Mouse (Mus musculus) G1E-ER4 (cell line): ENCODE results near the gene Asic2. TPM values are rescaled to one million over a fixed set of nuclear protein-coding genes. Genes with fewer than 3 reads are reported as not detected.

ENCODE experiments used
- GATA1 ChIP-seq: IDR thresholded peaks from one replicate; pipeline ENCODE4 v1.8.0; 2012; ENCODE audit warnings: low read length, inconsistent platforms
- polyA plus RNA-seq: library from polyadenylated mRNA; stranded (reverse); fragments of >175 nt; gene quantifications from 2 replicates; pipeline ENCODE4 v1.2.3, GENCODE M21; 2012

Asic2 gene
- polyA plus RNA-seq, 1 experiment = not detected

DNA sequence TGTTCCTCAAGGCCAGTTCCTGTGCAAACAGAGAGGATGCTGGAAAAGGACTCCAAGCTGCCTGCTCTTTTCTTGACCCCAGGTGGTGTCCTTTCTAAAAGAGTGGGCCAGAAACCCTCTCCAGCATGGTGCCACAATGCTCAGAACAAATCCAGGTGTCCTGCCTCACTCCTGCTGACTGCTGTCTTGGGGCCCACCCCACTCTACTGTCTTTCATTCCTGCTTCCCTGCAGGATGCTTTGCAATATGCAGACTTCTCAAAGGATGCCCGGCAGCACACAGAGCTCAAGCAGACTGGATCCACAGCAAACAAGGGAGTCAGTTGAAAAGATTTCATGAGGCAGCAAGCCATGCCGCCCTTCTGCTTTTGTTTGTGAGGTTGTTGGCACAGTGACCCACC lies 164.7 kb downstream of the Asic2 start:
- no peak for TF ChIP-seq GATA1

DNA sequence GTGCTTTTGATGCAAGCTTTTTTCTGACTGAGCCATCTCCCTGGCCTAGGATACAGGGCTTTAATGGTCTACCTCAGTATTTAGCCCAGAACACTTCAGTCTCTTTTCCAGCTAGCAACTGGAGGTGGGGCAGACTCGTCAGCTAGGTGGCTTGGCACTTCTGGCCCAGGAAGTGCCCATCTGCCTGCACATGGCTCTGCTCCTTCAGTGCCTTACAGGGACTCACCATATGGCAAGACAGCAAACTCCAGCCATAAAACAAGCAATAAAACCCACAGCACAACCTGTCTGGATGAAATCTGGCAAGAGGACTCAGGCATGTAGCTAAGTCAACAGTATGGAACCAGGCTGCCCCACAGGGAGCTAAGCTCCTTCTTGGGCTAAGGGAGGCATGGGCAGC lies 165.6 kb downstream of the Asic2 start:
- no peak for TF ChIP-seq GATA1

DNA sequence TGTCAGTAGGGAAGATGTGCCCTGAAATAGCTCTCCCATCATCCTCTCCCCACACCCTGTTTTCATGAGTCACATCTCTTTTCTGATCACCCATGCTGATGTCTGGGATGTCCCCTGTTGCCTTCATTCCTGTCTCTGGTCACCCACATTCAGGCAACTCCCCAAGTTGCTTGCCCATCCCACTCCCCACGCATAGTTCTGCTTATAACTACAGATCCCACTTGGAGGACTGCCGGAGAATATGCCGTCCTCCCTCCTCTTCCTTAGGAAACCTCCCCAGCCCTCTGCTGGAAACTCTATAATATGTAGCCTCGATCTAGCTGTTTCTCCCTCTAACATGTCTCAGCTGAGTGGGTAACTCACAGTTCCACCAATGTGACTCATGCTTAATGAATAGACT lies 167.4 kb downstream of the Asic2 start:
- no peak for TF ChIP-seq GATA1

DNA sequence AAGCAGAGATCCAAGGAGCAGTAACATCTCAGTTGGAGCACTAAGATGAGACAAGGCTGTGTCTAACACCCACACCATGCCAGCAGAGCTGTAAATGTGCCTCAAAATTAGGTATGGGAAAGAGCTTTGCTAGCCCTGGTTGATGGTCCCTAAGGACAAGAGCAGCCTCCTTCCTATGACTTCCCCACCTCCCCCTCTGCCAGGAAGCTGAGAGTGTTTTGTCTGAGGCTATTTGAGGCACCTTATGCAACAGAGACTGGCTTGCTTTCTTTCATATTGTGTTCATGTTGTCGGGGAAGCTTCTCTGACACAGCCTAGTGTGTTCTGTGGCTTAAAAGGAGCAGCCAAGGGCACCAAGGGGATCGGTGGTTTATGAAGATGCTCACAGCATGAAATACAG lies 174.7 kb downstream of the Asic2 start:
- no peak for TF ChIP-seq GATA1

DNA sequence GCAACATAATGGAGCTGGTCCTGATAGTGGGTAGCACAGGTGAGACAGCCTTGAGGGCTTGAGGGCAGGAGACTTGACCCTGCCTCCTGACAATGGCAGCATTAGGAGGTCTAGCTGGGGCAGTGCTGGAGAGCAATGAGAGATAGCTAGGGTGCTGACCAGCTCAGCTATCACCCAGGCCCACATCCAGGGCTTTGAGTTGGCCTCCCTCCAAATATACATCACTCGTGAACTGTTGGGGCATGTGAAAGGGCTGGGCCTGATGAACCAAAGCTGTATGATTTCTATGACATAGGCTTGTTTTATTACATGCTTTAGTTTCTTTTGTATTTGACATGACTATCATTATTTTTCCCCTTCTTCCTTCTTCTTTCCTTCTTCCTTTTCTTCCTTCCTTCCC lies 176.7 kb downstream of the Asic2 start:
- no peak for TF ChIP-seq GATA1

DNA sequence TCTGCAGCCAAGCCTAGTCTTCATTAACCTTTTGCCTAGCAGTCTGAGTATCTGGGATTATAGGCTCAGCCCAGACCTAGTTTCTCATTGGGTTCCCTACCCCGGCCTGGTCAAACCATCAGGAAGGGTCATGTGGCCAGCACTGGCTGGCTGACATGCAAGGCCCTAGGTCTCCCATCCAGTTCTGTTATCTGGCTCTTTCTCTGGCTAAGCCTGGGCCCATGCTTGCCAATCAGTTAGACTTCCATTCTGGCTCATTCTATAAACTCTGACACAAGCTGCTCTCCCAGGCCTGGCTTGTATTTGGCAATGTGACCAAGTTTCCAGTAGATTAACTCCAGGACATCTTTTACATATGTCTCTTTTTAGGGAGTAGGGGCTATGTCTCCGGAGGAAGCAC lies 187.7 kb downstream of the Asic2 start:
- TF ChIP-seq GATA1 = no peak

DNA sequence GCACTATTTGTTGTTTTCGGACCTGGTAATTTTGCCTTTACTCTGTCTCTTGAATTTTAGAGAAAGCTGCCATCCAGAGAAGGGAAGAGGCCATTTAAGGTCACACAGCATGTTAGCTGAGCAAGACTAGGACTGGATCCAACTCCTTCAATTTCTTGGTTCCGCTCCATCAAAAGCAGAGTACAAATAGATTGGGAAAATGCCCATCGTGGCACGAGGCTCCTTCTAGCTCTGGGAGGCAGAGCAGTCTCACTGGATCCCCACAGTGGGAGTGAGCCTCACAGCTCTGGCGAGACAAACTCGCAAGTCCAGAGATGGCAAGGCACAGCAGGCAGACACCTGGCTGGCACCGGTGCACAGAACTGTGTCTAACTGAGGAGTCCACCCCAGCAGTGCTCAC lies 188.4 kb downstream of the Asic2 start:
- TF ChIP-seq GATA1 = no peak

DNA sequence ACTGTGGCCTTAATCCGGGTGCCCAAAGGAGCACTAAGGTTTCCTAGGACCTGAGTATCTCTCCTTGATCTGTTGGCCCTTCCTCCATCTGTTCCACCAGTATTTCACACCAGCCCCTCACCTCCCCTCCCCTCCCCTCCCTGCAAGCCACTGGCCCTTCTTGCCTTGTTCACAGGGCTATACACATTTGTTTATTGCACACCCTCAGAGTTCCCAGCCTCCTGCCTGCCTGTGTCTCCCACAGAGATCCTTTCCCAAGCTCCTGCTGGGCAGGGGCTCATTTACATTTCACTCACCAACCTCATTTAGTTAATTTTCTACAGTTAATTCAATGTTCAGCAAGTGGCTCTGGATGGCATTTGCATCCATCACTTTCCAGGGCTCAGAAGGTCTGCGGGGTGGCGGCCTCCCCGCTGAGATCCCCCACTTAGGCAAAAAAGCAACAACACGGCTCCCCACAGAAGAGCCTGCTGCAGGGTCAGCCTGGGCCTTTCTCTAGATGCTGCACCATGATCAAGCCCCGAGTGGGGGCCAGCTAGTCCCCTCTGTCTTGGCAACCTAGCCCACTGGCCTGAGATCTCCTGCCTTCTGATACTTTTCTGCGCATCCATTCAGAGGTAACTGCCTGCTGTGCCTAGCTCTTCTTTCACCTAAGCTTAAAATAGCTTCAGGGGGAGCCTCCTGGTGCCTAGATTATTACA lies 196.9 kb downstream of the Asic2 start:
- no peak for TF ChIP-seq GATA1

DNA sequence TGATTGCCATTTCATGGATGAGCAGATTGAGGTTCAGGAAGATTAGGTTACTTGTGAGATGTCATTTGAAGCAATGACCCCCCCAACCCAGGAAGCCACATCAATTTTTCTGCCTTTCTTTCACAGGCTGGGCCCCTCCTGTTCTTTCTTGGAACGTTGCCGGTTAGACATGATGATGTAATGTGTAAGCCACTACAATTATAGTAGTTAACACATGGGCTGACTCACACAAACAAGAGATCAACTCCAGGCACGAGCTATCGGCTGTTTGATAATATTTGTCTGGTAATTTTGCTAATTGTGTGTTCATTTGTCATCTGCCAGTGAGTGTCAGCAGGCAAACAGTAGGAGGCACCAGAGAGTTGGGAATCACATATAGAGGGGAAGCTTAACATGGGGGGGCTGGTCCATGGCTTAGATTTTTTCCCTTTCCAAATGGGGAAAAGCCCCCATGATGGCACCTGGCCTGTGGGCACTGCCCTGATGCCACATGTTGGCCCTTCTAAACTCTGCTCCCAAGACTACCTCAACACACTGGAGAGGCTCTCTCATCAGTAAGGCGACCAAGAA lies 198.5 kb downstream of the Asic2 start:
- no peak for TF ChIP-seq GATA1

DNA sequence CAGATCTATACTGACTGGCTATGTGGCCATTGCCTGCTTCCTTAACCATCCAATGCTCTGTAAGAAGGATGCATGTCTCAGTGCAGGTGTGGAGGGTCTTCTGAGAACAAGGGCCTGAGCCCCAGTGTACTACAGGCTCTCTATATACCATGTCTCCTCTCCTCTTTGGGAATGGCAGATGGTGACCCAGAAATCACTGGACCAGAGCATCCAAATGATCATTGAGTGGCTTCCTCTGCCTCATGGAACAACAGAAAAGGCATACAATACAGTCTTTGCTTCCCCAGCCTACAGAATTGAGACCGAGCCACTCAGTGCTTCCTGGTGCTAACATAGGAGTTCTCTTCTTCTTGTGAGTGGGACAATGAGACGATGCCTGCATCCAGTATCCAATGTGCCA lies 200.0 kb downstream of the Asic2 start:
- TF ChIP-seq GATA1 = no peak

DNA sequence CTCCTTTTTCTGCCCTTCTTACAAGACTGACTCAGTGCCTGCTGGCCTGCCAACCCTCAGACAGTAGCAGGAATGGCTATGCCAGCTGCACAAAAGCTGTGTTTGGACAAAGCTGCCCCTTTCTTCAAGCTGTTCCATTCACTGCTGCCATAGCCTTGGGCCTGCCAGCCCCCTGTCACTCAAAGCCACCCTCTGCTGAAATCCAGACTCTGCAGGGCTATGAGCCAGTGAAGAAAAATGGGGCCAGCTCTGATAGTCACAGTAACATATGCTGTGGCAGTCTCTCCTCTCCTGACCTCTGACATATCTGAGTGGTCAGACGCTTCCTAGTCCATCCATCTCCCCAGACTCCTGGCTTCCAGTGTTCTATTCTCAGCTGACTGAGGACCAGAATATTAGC lies 200.5 kb downstream of the Asic2 start:
- TF ChIP-seq GATA1 = no peak

DNA sequence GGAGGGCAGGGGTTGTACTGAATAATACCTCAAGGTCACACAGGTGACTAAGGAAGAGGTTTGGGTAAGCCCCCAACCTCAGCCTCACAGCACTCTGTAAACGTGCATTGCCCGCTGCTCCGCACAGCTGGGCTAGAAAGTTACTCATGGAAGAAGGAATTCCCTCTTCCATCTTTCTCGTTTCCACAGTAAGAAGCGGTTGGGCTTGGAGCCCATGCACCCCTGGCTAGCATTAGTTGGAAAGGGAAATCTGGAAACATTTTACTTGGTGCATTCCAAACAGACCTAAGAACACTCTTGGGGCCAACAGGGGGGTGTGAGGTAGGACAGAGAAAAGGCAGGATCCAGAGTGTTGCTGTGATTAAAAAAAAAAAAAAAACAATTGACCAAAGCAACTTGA lies 203.0 kb downstream of the Asic2 start:
- TF ChIP-seq GATA1 = no peak

DNA sequence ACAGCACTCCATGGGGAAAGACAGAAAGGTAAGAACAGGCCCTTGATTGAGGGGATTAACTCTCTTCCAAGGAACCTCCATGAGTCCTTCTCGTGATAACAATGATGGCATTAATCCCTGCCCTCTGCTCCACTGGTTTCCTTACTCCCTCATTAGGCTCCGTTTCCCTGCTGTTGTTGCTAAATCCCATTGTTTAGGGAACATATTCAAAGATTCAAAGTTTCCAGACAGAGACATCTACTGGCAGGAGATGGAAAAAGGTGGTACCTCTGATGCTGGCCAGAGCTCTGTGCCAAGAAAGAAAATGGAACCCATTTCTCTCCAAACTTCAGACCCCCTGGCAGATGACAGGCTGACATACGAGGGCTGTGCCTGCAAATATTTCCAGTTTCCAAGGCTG lies 203.5 kb downstream of the Asic2 start:
- no peak for TF ChIP-seq GATA1

DNA sequence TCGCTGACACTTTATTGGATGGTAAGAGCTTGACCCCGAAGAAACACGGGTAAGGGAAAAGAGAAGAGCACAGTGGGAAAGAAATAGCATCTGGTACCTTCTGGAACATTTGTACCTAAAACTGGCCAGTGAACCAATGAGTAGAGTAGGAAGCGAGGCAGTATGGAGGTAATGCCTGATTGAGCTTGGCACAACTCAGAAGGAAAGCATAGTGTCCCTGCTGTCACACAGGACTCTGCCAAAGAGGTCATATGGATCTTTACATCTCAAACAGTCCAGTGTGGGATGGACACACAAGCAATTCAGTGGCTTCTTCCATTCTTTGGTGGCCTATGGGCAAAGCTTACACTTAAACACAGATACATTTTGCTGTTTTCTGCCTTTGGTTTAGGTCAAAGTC lies 211.0 kb downstream of the Asic2 start:
- TF ChIP-seq GATA1 = no peak

DNA sequence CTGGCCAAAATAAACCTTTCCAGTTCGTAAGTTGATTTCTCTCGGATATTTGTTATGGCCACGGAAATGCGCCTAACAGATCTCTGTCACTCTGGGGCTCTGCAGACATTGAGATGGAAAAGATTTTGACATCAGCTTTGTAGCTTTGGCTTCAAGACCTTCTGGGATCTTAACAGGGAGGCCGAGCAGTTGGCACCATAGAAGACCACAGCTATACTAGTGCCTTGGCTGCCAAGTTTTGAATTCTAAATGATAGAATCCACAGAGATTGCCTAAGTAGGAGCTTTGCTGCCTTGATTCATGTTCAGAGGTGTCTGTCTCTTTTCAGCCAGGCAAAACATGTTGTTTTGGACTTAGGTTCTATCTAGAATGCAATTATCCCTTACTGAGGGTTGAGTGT lies 217.4 kb downstream of the Asic2 start:
- TF ChIP-seq GATA1 = no peak

DNA sequence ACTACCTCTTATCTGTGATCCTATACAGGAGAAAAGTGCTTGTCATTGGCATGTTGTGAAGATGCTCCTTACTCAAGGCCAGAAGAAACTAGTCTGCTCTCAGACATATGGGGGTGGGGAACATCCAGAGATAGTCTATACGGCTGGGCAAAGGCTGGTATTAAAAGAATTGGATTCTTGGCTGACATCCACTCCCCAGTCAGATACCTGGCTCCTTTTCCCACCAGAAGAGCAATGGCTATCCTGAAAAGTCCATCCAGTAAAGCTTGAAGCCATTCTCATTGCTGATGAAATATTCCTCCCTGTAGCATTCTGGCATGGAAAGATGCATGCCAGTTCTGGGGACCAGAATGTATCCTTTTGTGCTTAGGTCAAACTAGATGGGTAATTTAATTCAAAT lies 218.2 kb downstream of the Asic2 start:
- no peak for TF ChIP-seq GATA1

DNA sequence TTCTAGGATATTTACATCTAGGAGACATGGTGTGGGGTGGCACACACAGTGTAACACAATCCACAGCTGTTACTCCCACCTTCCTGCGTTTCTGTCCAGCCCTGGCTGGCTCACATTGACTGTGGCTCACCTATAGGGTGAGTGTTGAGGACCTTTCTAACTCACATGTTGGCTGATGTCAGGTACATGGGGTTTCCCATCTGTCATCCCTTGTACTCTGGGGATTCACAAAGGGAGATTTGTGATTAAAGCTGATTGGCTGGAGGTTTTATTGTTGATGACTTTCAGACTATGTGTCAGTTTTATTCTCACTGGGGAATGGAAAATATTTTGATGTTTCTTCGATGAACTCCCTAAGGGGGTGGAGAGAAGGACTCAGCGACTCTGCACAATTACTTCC lies 229.3 kb downstream of the Asic2 start:
- no peak for TF ChIP-seq GATA1

DNA sequence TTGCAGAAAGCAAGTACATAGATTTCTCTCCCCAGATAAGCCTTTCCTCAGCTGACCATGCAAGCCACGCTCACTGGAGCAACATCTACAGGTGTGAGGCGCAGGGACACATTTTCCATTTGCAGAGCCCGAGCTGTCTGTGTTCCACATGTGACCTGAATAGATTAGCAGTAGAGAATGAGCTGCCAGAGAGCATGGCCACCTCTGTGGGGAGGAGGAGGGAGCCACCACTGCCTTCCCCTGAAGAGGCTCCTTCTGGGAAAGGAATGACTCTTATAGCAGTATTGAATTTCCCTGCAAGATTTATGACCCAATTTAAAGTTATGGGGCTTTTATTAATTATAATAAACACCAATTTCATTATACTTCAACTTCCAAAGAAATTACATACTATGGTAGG lies 230.5 kb downstream of the Asic2 start:
- no peak for TF ChIP-seq GATA1
